Mouse (Mus musculus): ENCODE measurements at regions not wholly inside any gene's neighbourhood (a gene's known extent, or its start where the extent isn't known, plus 50 kb on each side); places are given as distances from the start of the nearest gene placed in this dataset.

DNA sequence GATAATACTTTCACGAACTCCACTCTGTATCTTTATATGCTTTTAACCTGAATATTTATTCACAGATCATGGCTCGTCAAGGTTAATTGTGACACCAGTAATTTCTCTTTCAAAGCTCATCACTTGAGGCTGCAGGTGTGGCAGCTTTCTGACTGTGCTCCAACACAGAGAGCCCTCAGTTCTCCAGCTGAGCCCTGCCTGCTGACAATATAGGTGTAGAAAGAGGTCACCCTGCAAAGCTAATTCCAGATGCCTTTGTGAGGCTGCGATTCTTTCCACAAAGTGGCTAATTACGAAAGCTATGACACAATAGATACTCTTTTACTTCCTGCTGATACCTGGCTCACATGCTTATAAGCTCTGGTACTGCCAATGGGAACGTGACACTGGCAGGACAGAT, 64.0 kb downstream of the Slitrk5 start:
- H3K4me1 ChIP-seq (ENCODE audit: control insufficient read depth, insufficient read depth, low read length): no peaks in the 10 kb centered on the region
- WGBS: 53% methylated on average over 5 of the region's 5 CpGs
- ATAC-seq (ENCODE audit: low read depth) (no peak), DNase-seq (ENCODE audit: low spot score) (no peak)
- H3K4me3 ChIP-seq (ENCODE audit: low read depth, low read length): no peak overlapping the region
- H3K36me3 ChIP-seq (ENCODE audit: control insufficient read depth, insufficient read depth, low read length): no peaks in the 10 kb centered on the region
- H3K9ac ChIP-seq (ENCODE audit: low read depth, low read length): no peak overlapping the region
- no peak overlapping the region for H3K4me2 ChIP-seq (ENCODE audit: low read depth, low read length)
- no peak overlapping the region for H3K27ac ChIP-seq (replicated peaks; ENCODE audit: low read depth, low read length)
- no peaks in the 10 kb centered on the region for H3K9me3 ChIP-seq (ENCODE audit: control insufficient read depth, low read length)
- no peaks in the 10 kb centered on the region for H3K27me3 ChIP-seq (replicated peaks; ENCODE audit: control insufficient read depth, insufficient read depth, low read length)

DNA sequence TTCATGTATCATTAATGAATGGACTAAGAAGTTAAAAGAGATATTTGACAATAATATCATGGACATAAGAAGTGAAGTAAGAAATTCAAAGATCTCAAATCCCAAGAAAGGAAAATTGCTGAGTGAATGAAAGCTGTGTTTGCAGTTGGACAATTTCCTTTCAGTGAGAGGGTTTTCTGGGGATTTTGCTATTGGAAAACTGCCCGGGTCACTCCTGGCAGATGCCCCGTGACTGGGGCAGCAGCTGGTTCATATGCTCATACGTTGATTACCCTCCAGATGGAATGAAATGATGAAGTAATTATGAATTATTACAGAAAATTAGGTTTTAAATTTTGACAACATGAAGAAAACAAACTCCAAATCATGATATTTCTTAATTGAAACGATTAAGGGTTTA, 88.7 kb downstream of the Slitrk5 start:
- ATAC-seq (ENCODE audit: low read depth) (no peak), DNase-seq (ENCODE audit: low spot score) (no peak)
- Histone ChIP-seq H3K27me3 (replicated peaks; ENCODE audit: control insufficient read depth, insufficient read depth, low read length) (no peaks in the 10 kb centered on the region), H3K4me3 (ENCODE audit: low read depth, low read length) (no peak overlapping the region), H3K27ac (replicated peaks; ENCODE audit: low read depth, low read length) (no peak overlapping the region), H3K9me3 (ENCODE audit: control insufficient read depth, low read length) (no peaks in the 10 kb centered on the region), H3K36me3 (ENCODE audit: control insufficient read depth, insufficient read depth, low read length) (no peaks in the 10 kb centered on the region), H3K9ac (ENCODE audit: low read depth, low read length) (no peak overlapping the region), H3K4me1 (ENCODE audit: control insufficient read depth, insufficient read depth, low read length) (no peaks in the 10 kb centered on the region), H3K4me2 (ENCODE audit: low read depth, low read length) (no peak overlapping the region)
- 54% methylated on average over 4 of the region's 4 CpGs for WGBS

DNA sequence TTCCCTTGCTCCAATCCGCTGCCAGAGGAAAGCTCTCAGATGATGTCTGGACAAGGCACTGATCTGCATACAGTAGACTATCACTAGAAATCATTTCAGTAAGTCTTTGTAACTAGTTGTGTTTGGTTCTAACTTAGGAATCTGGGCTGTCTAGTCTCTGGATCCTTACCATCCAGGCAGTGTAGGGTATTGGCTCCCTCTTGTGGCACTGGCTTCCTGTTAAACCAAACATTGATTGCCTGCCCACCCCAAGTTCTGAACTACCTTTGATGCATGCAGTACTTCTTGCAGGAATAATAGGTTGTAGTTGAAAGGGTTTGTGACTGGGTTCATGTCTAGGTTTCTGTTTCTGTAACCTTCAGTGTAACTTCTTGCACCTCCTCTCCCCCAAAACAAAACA, 103.3 kb downstream of the Slitrk5 start:
- no peak overlapping the region for H3K4me2 ChIP-seq (ENCODE audit: low read depth, low read length)
- ATAC-seq (ENCODE audit: low read depth) (no peak), DNase-seq (ENCODE audit: low spot score) (no peak)
- H3K27ac ChIP-seq (replicated peaks; ENCODE audit: low read depth, low read length): no peak overlapping the region
- no peaks in the 10 kb centered on the region for H3K36me3 ChIP-seq (ENCODE audit: control insufficient read depth, insufficient read depth, low read length)
- WGBS: 67% methylated on average over 1 of the region's 1 CpGs
- H3K27me3 ChIP-seq (replicated peaks; ENCODE audit: control insufficient read depth, insufficient read depth, low read length): no peaks in the 10 kb centered on the region
- H3K4me3 ChIP-seq (ENCODE audit: low read depth, low read length): no peak overlapping the region
- no peaks in the 10 kb centered on the region for H3K4me1 ChIP-seq (ENCODE audit: control insufficient read depth, insufficient read depth, low read length)
- no peak overlapping the region for H3K9ac ChIP-seq (ENCODE audit: low read depth, low read length)
- H3K9me3 ChIP-seq (ENCODE audit: control insufficient read depth, low read length): no peaks in the 10 kb centered on the region

DNA sequence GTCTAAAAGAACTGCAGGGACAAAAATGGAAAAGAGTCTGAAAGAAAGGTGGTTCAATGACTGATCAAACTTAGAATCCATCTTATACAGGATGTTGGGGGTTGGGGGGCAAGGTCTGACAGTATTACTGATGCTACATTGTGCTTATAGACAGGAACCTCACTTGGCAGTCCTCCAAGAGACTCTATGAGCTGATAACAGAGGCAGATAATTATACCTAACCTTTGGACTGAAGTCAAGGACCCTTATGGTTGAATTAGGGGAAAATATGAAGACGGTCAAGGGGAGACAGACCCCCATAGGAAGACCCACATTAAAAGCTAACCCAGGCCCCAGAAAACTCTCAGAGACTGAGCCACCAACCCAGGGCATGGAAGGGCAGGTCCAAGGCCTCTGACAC, 133.1 kb downstream of the Slitrk5 start:
- ATAC-seq (ENCODE audit: low read depth) (no peak), DNase-seq (ENCODE audit: low spot score) (no peak)
- Histone ChIP-seq H3K27me3 (replicated peaks; ENCODE audit: control insufficient read depth, insufficient read depth, low read length) (no peaks in the 10 kb centered on the region), H3K4me1 (ENCODE audit: control insufficient read depth, insufficient read depth, low read length) (no peaks in the 10 kb centered on the region), H3K9me3 (ENCODE audit: control insufficient read depth, low read length) (no peaks in the 10 kb centered on the region), H3K4me2 (ENCODE audit: low read depth, low read length) (no peak overlapping the region), H3K9ac (ENCODE audit: low read depth, low read length) (no peak overlapping the region), H3K4me3 (ENCODE audit: low read depth, low read length) (no peak overlapping the region), H3K36me3 (ENCODE audit: control insufficient read depth, insufficient read depth, low read length) (no peaks in the 10 kb centered on the region), H3K27ac (replicated peaks; ENCODE audit: low read depth, low read length) (no peak overlapping the region)
- WGBS: 83% methylated on average over 1 of the region's 1 CpGs

DNA sequence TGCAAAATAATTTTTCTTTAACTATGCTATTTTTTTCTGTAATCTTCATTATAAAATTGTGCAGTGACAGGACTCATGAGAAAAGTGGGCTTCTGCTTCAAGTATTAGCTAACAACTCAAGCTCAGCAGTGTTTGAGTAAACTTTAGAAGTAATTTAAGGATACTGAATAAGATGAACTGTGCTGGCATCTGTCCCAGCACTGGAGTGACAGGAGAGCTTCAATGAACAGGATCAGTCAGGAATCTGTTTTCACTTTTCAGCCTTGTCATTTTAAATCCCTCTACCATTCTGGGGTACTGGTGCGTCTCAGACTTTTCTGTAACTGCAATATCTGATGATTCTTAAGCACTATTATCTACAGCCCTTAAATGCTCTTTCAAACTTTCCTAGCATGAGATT, 135.0 kb downstream of the Slitrk5 start:
- Histone ChIP-seq H3K4me2 (ENCODE audit: low read depth, low read length) (no peak overlapping the region), H3K27me3 (replicated peaks; ENCODE audit: control insufficient read depth, insufficient read depth, low read length) (no peaks in the 10 kb centered on the region), H3K4me1 (ENCODE audit: control insufficient read depth, insufficient read depth, low read length) (no peaks in the 10 kb centered on the region), H3K4me3 (ENCODE audit: low read depth, low read length) (no peak overlapping the region), H3K9ac (ENCODE audit: low read depth, low read length) (no peak overlapping the region), H3K9me3 (ENCODE audit: control insufficient read depth, low read length) (no peaks in the 10 kb centered on the region), H3K36me3 (ENCODE audit: control insufficient read depth, insufficient read depth, low read length) (no peaks in the 10 kb centered on the region), H3K27ac (replicated peaks; ENCODE audit: low read depth, low read length) (no peak overlapping the region)
- DNase-seq (ENCODE audit: low spot score) (peak; percentile 58), ATAC-seq (ENCODE audit: low read depth) (no peak)
- WGBS: 20% methylated on average over 1 of the region's 1 CpGs

DNA sequence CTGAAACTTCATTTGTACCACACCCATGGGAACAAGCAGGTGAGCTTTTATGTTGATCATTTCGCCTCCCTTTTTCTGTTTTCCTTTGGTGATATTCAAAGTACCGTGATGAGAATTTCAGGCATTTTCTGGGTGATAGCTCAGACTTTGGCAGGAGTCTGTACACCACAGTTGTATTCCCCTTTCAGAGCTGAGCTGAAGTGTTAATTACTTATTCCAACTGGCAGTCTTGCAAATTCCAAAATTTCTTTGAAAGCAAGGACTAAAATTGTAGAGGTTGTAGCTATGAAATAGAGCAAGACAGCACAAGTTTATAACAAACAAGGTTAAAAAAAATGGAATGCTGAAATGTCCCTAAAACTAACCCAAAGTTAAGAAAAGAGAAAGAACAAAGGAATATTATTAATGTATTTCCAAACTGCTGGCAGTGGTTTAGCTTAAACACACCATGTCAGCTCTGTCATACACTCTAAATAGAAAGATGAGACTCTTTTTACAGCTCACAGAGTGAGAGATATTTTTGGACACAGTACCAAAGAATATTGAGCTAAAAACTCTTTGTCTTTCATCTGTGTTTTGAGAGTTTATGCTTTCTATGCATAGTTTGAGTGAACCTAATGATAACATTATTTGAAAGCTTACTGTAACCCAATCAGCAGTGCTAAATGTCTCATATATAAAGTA, 147.3 kb downstream of the Slitrk5 start:
- no peaks in the 10 kb centered on the region for H3K27me3 ChIP-seq (replicated peaks; ENCODE audit: control insufficient read depth, insufficient read depth, low read length)
- H3K4me1 ChIP-seq (ENCODE audit: control insufficient read depth, insufficient read depth, low read length): no peaks in the 10 kb centered on the region
- no peaks in the 10 kb centered on the region for H3K36me3 ChIP-seq (ENCODE audit: control insufficient read depth, insufficient read depth, low read length)
- ATAC-seq (ENCODE audit: low read depth) (no peak), DNase-seq (ENCODE audit: low spot score) (no peak)
- no peak overlapping the region for H3K27ac ChIP-seq (replicated peaks; ENCODE audit: low read depth, low read length)
- no peaks in the 10 kb centered on the region for H3K9me3 ChIP-seq (ENCODE audit: control insufficient read depth, low read length)
- 82% methylated on average over 2 of the region's 2 CpGs for WGBS
- H3K4me3 ChIP-seq (ENCODE audit: low read depth, low read length): no peak overlapping the region
- no peak overlapping the region for H3K9ac ChIP-seq (ENCODE audit: low read depth, low read length)
- no peak overlapping the region for H3K4me2 ChIP-seq (ENCODE audit: low read depth, low read length)
